In genomic region chr9:61220017-61220416, GRCm38 (mm10) we compare ENCODE assay signal across 20 mouse cellular contexts.
DNase-seq lines count a peak whose midpoint lies in the region; ATAC-seq and TF ChIP-seq lines count a peak whose summit lies in the region.
"Had no signal": no experiment of that assay in that cellular context is flagged by ENCODE, and none has a peak within 500 bp of the region (broad histone marks: within the 10 kb centered on the region; RNA-seq: fewer than 3 reads in every experiment).

No protein-coding gene starts in this region.

- H3K4me2 ChIP-seq in kidney, embryonic 14.5 days (replicated peaks; ENCODE audit: low read depth, low read length), result no peak overlapping the region
- H3K4me2 ChIP-seq in kidney, embryonic 15.5 days, result no peak overlapping the region
- H3K4me2 ChIP-seq in heart, embryonic 12.5 days, result no peak overlapping the region; the same call in 1 of the 2 replicates
- H3K4me2 ChIP-seq in liver, postnatal 0 days (ENCODE audit: low read depth, low read length), result no peak overlapping the region
- H3K4me2 ChIP-seq: embryonic facial prominence, embryonic 13.5 days; forebrain, embryonic 15.5 days; limb, embryonic 12.5 days; liver, embryonic 12.5 days; lung, embryonic 14.5 days; neural tube, embryonic 12.5 days had no signal

- intact Hi-C loops in gastrocnemius, postnatal 36 days (cut with DNase I), result no loop called here

- H3K4me1 ChIP-seq in kidney, embryonic 14.5 days (ENCODE audit: control insufficient read depth, insufficient read depth, low read length), result peaks cover 22% of the 10 kb centered on the region
- peaks cover 27% of the 10 kb centered on the region for H3K4me1 ChIP-seq in kidney, embryonic 15.5 days
- H3K4me1 ChIP-seq in heart, embryonic 12.5 days (replicated peaks), result peaks cover 12% of the 10 kb centered on the region
- no peaks in the 10 kb centered on the region for H3K4me1 ChIP-seq in liver, postnatal 0 days (ENCODE audit: insufficient read depth)
- H3K4me1 ChIP-seq: liver, embryonic 12.5 days had no signal

- no peak overlapping the region for H3K4me3 ChIP-seq in kidney, embryonic 14.5 days (ENCODE audit: low read length)
- no peak overlapping the region for H3K4me3 ChIP-seq in kidney, embryonic 15.5 days (replicated peaks)
- no peak overlapping the region for H3K4me3 ChIP-seq in heart, embryonic 12.5 days
- no peak overlapping the region for H3K4me3 ChIP-seq in liver, postnatal 0 days (ENCODE audit: low read depth, low read length)
- H3K4me3 ChIP-seq: embryonic facial prominence, embryonic 13.5 days; forebrain, embryonic 15.5 days; limb, embryonic 12.5 days; liver, embryonic 12.5 days; midbrain, embryonic 10.5 days; neural tube, embryonic 12.5 days had no signal

- H3K9ac ChIP-seq in kidney, embryonic 14.5 days (ENCODE audit: low read depth, low read length), result no peak overlapping the region
- H3K9ac ChIP-seq in kidney, embryonic 15.5 days, result no peak overlapping the region
- H3K9ac ChIP-seq in heart, embryonic 12.5 days, result no peak overlapping the region
- no peak overlapping the region for H3K9ac ChIP-seq in liver, postnatal 0 days (replicated peaks)
- H3K9ac ChIP-seq: embryonic facial prominence, embryonic 13.5 days; forebrain, embryonic 15.5 days; limb, embryonic 12.5 days; liver, embryonic 12.5 days; lung, embryonic 14.5 days; neural tube, embryonic 12.5 days had no signal

- H3K9me3 ChIP-seq in kidney, embryonic 14.5 days (ENCODE audit: control insufficient read depth, low read length), result peaks cover 4% of the 10 kb centered on the region; the same call in 1 of the 2 replicates
- no peaks in the 10 kb centered on the region for H3K9me3 ChIP-seq in kidney, embryonic 15.5 days (replicated peaks)
- H3K9me3 ChIP-seq in heart, embryonic 12.5 days (replicated peaks), result no peaks in the 10 kb centered on the region
- no peaks in the 10 kb centered on the region for H3K9me3 ChIP-seq in liver, postnatal 0 days (ENCODE audit: low read length)
- H3K9me3 ChIP-seq: forebrain, embryonic 15.5 days; liver, embryonic 12.5 days had no signal

- TF ChIP-seq EP300 in liver, postnatal 0 days (IDR thresholded peaks at IDR 0.05; ENCODE audit: low read depth), result no peak

- H3K27ac ChIP-seq in kidney, embryonic 14.5 days (ENCODE audit: low read depth, low read length), result no peak overlapping the region
- H3K27ac ChIP-seq in kidney, embryonic 15.5 days, result no peak overlapping the region
- H3K27ac ChIP-seq in heart, embryonic 12.5 days (ENCODE audit: poor library complexity, severe bottlenecking), result no peak overlapping the region
- no peak overlapping the region for H3K27ac ChIP-seq in liver, postnatal 0 days (ENCODE audit: low read depth)
- H3K27ac ChIP-seq: embryonic facial prominence, embryonic 13.5 days; forebrain, embryonic 15.5 days; limb, embryonic 12.5 days; liver, embryonic 12.5 days; macrophage; midbrain, embryonic 10.5 days; neural tube, embryonic 12.5 days had no signal

- WGBS in kidney, embryonic 14.5 days, result 31% methylated on average over 9 of the region's 9 CpGs
- 41% methylated on average over 9 of the region's 9 CpGs for WGBS in kidney, embryonic 15.5 days
- WGBS in heart, embryonic 12.5 days, result 56% methylated on average over 9 of the region's 9 CpGs
- WGBS in liver, postnatal 0 days (ENCODE audit: insufficient replicate concordance), result 76% methylated on average over 9 of the region's 9 CpGs

- peaks cover 19% of the 10 kb centered on the region for H3K27me3 ChIP-seq in kidney, embryonic 14.5 days (ENCODE audit: control insufficient read depth, insufficient read depth, low read length)
- peaks cover 58% of the 10 kb centered on the region for H3K27me3 ChIP-seq in kidney, embryonic 15.5 days
- peaks cover 69% of the 10 kb centered on the region for H3K27me3 ChIP-seq in heart, embryonic 12.5 days (replicated peaks)
- no peaks in the 10 kb centered on the region for H3K27me3 ChIP-seq in liver, postnatal 0 days (ENCODE audit: insufficient read depth, low read length)
- H3K27me3 ChIP-seq: forebrain, embryonic 15.5 days had no signal

- peak; percentile 40; the same call in 1 of the 2 replicates for ATAC-seq in kidney, embryonic 14.5 days (ENCODE audit: low FRiP score, low TSS enrichment)
- ATAC-seq in kidney, embryonic 15.5 days (replicated peaks; ENCODE audit: low FRiP score), result no peak
- 0 out of 2 replicates have a peak, but pooled peaks have one; percentile 39 for ATAC-seq in heart, embryonic 12.5 days (ENCODE audit: insufficient number of reproducible peaks, low FRiP score)
- ATAC-seq in liver, postnatal 0 days, result no peak
- ATAC-seq: forebrain, embryonic 15.5 days; liver, embryonic 12.5 days had no signal

- no peaks in the 10 kb centered on the region for H3K36me3 ChIP-seq in kidney, embryonic 14.5 days (ENCODE audit: control insufficient read depth, insufficient read depth, low read length)
- H3K36me3 ChIP-seq in kidney, embryonic 15.5 days, result no peaks in the 10 kb centered on the region
- no peaks in the 10 kb centered on the region for H3K36me3 ChIP-seq in heart, embryonic 12.5 days
- no peaks in the 10 kb centered on the region for H3K36me3 ChIP-seq in liver, postnatal 0 days (replicated peaks; ENCODE audit: insufficient read depth, low read length)
- H3K36me3 ChIP-seq: embryonic facial prominence, embryonic 13.5 days; forebrain, embryonic 15.5 days; limb, embryonic 12.5 days; liver, embryonic 12.5 days; midbrain, embryonic 10.5 days; neural tube, embryonic 12.5 days had no signal

- no peak for TF ChIP-seq CTCF in liver, postnatal 0 days (IDR thresholded peaks at IDR 0.05; ENCODE audit: low read depth)

- DNase-seq in gastrocnemius, adult 18-20 months (ENCODE audit: low spot score), result peak; percentile 13
- no peak for DNase-seq in gastrocnemius, postnatal 36 days
- peak; percentile 6 for DNase-seq in Muller cell, postnatal 12 days (ENCODE audit: inconsistent ontology term)
- no peak for DNase-seq in liver, postnatal 0 days
- DNase-seq: adrenal gland, postnatal 36 days; cerebellum, adult 9-11 months; kidney, adult 2 months; lung, embryonic 14.5 days; right cerebral cortex, postnatal 14 days; thymus, adult 2 months had no signal

Comparison
In these comparisons a context has a peak if more than half of its experiments do, and no peak if none do; other contexts are left out.
1. DNase-seq: peak in gastrocnemius, adult 18-20 months (single experiment) and Muller cell, postnatal 12 days (single experiment); none in gastrocnemius, postnatal 36 days (0 of 2) and liver, postnatal 0 days (single experiment).
2. ATAC-seq: peak in kidney, embryonic 14.5 days (single experiment) and heart, embryonic 12.5 days (single experiment); none in kidney, embryonic 15.5 days (single experiment) and liver, postnatal 0 days (single experiment).